ENCODE assay signal across 13 mouse cellular contexts in the genomic region with DNA sequence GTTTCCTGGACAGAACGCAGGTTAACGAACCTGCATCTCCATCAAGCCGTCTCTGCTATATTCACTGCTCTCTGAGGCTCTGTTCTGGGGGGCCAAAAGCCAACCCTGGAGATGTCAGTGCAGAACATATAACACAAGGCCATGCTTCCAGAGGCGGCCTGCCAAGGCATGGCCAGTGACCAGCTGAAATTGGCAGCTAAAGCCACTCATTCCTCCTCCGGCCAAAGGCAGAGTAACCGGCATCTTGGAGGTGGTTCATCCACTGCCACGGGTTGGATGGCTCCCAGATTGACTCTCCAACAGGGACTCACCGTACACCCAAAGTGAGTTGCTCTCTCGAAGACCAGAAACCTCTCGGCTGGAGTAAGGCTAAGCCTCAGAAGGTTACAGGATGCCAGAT. TPM values are rescaled to one million over a fixed set of nuclear protein-coding genes. Genes with fewer than 3 reads are reported as not detected.
DNase-seq lines count a peak whose midpoint lies in the region; ATAC-seq lines count a peak whose summit lies in the region.
"Had no signal": no experiment of that assay in that cellular context is flagged by ENCODE, and none has a peak within 500 bp of the region (broad histone marks: within the 10 kb centered on the region; RNA-seq: fewer than 3 reads in every experiment).

No protein-coding gene starts in this region.

- no peak for ATAC-seq in heart, embryonic 11.5 days (replicated peaks; ENCODE audit: insufficient number of reproducible peaks, low FRiP score, low TSS enrichment)
- no peak for ATAC-seq in intestine, embryonic 16.5 days
- ATAC-seq: inflammation-experienced regulatory T-cells, adult 6 months had no signal

- H3K4me2 ChIP-seq in heart, embryonic 11.5 days = no peak overlapping the region
- H3K4me2 ChIP-seq in intestine, embryonic 16.5 days (ENCODE audit: low read depth, low read length) = no peak overlapping the region

- no peak overlapping the region for H3K9ac ChIP-seq in heart, embryonic 11.5 days (ENCODE audit: low read depth, low read length)
- no peak overlapping the region for H3K9ac ChIP-seq in intestine, embryonic 16.5 days (ENCODE audit: low read depth, low read length)

- no peak overlapping the region for H3K4me3 ChIP-seq in heart, embryonic 11.5 days (ENCODE audit: low read depth, low read length)
- no peak overlapping the region for H3K4me3 ChIP-seq in intestine, embryonic 16.5 days (ENCODE audit: low read length)

- no peak overlapping the region for H3K27ac ChIP-seq in heart, embryonic 11.5 days (ENCODE audit: low read depth, low read length)
- H3K27ac ChIP-seq in intestine, embryonic 16.5 days (ENCODE audit: low read length) = no peak overlapping the region

- H3K36me3 ChIP-seq in heart, embryonic 11.5 days (ENCODE audit: control insufficient read depth, insufficient read depth, low read length) = no peaks in the 10 kb centered on the region
- H3K36me3 ChIP-seq in intestine, embryonic 16.5 days (ENCODE audit: control insufficient read depth, insufficient read depth, low read length) = no peaks in the 10 kb centered on the region

- H3K4me1 ChIP-seq in heart, embryonic 11.5 days (ENCODE audit: control insufficient read depth, insufficient read depth, low read length) = no peaks in the 10 kb centered on the region
- no peaks in the 10 kb centered on the region for H3K4me1 ChIP-seq in intestine, embryonic 16.5 days (ENCODE audit: control insufficient read depth, insufficient read depth, low read length)

- no peaks in the 10 kb centered on the region for H3K9me3 ChIP-seq in heart, embryonic 11.5 days (replicated peaks; ENCODE audit: control insufficient read depth, low read length)
- H3K9me3 ChIP-seq in intestine, embryonic 16.5 days (ENCODE audit: control insufficient read depth, low read length) = no peaks in the 10 kb centered on the region

- 85% methylated on average over 10 of the region's 10 CpGs for WGBS in heart, embryonic 11.5 days (ENCODE audit: insufficient replicate concordance)
- WGBS in intestine, embryonic 16.5 days = 89% methylated on average over 10 of the region's 10 CpGs

- H3K27me3 ChIP-seq in heart, embryonic 11.5 days (ENCODE audit: control insufficient read depth, insufficient read depth, low read length) = no peaks in the 10 kb centered on the region
- no peaks in the 10 kb centered on the region for H3K27me3 ChIP-seq in intestine, embryonic 16.5 days (replicated peaks; ENCODE audit: control insufficient read depth, insufficient read depth, low read length)

- DNase-seq in heart, adult 11 months = peak; percentile 94
- DNase-seq in lung, postnatal 10 days = peak; percentile 35
- DNase-seq in lung, postnatal 36 days = no peak
- DNase-seq in cerebellum, adult 9-10 months = peak; percentile 61
- DNase-seq in gastrocnemius, postnatal 4 days (ENCODE audit: low spot score in 2 of 2) = peak; percentile 36 to 45
- DNase-seq in kidney, postnatal 10 days = no peak
- DNase-seq: lung, adult 18-20 months; right cerebral cortex, postnatal 14 days; thymus, adult 2 months had no signal

RNA-seq across cellular contexts. Expression of a gene that starts 15.7 kb away (rescaled TPM):
- 2.2 and 3.4 TPM in 2 replicates for polyA plus RNA-seq in heart, embryonic 11.5 days (2014; fragmentation: Nextera tagmentation; extraction: Ambion mirVana)
- total RNA-seq in gastrocnemius, postnatal 4 days (2021) = 10 to 100 TPM; 18.9 to 20.3 TPM
- polyA plus RNA-seq in intestine, embryonic 16.5 days (2015; fragmentation: Nextera tagmentation; extraction: Ambion mirVana) = 2.5 and 3.4 TPM in 2 replicates
- total RNA-seq: MEL had no signal

Comparison
In these comparisons a context has a peak if more than half of its experiments do, and no peak if none do; other contexts are left out.
1. DNase-seq: peak in heart, adult 11 months (single experiment), lung, postnatal 10 days (single experiment), cerebellum, adult 9-10 months (single experiment) and gastrocnemius, postnatal 4 days (2 of 2); none in lung, postnatal 36 days (single experiment) and kidney, postnatal 10 days (single experiment).